Mouse (Mus musculus): ENCODE results near the gene Suox. TPM values are rescaled to one million over a fixed set of nuclear protein-coding genes. Genes with fewer than 3 reads are reported as not detected.
"Not testable (repeated sequence)": the region's sequence is repeated elsewhere in the genome, so short reads cannot be mapped to it uniquely, and the experiment has no call there.

The Suox gene
- polyA plus RNA-seq (2012; rRNA removed) (17.0 and 17.7 TPM in 2 replicates), polyA plus RNA-seq (2014; fragmentation: Nextera tagmentation; extraction: Ambion mirVana) (13.1 and 16.3 TPM in 2 replicates)

GRCm38 (mm10) chr10:128673763-128674468 is at the start of gene Suox:
Gene Suox (minus strand): TSS chr10:128674073.
- peak; percentile 57; the same call in 1 of the 2 replicates for TF ChIP-seq POLR2A (IDR thresholded peaks at IDR 0.05; ENCODE audit: borderline replicate concordance, extremely low read depth, insufficient read depth, insufficient read length)
- peak; percentile 93 for ATAC-seq (ENCODE audit: low FRiP score, low read depth)
- H3K4me2 ChIP-seq (replicated peaks; ENCODE audit: low read depth, low read length, severe bottlenecking), result peak within 1 kb of the TSS; percentile 96
- H3K9ac ChIP-seq (ENCODE audit: low read depth, low read length, severe bottlenecking), result peak within 1 kb of the TSS; percentile 62
- peak within 1 kb of the TSS; percentile 67 for H3K4me3 ChIP-seq (replicated peaks; ENCODE audit: low read length)
- peaks cover 7% of the 10 kb centered on the region for H3K4me1 ChIP-seq (ENCODE audit: control insufficient read depth, insufficient read depth, low read length)
- under 1% methylated on average over 54 of the region's 60 CpGs for WGBS
- no peaks in the 10 kb centered on the region for H3K27me3 ChIP-seq (ENCODE audit: control insufficient read depth, insufficient read depth, low read length)
- H3K36me3 ChIP-seq (ENCODE audit: control insufficient read depth, insufficient read depth, low read length), result peaks cover 9% of the 10 kb centered on the region
- no peaks in the 10 kb centered on the region for H3K9me3 ChIP-seq (ENCODE audit: control insufficient read depth, low read length)
- H3K27ac ChIP-seq (replicated peaks; ENCODE audit: low read depth, low read length), result 0 out of 2 replicates have a peak within 1 kb of the TSS, but pooled peaks have one; percentile 7
- DNase-seq (ENCODE audit: low spot score), result peak; percentile 87

GRCm38 (mm10) chr10:128715559-128716537 is 42.0 kb upstream of the Suox start:
- DNase-seq (ENCODE audit: low spot score) (no peak), ATAC-seq (ENCODE audit: low FRiP score, low read depth) (no peak)
- H3K9me3 ChIP-seq (ENCODE audit: control insufficient read depth, low read length), result no peaks in the 10 kb centered on the region
- no peaks in the 10 kb centered on the region for H3K4me1 ChIP-seq (ENCODE audit: control insufficient read depth, insufficient read depth, low read length)
- no peak overlapping the region for H3K4me3 ChIP-seq (replicated peaks; ENCODE audit: low read length)
- 89% methylated on average over 19 of the region's 19 CpGs for WGBS
- TF ChIP-seq POLR2A (IDR thresholded peaks at IDR 0.05; ENCODE audit: borderline replicate concordance, extremely low read depth, insufficient read depth, insufficient read length), result no peak
- no peaks in the 10 kb centered on the region for H3K27me3 ChIP-seq (ENCODE audit: control insufficient read depth, insufficient read depth, low read length)
- no peaks in the 10 kb centered on the region for H3K36me3 ChIP-seq (ENCODE audit: control insufficient read depth, insufficient read depth, low read length)
- H3K27ac ChIP-seq (replicated peaks; ENCODE audit: low read depth, low read length), result no peak overlapping the region
- no peak overlapping the region for H3K9ac ChIP-seq (ENCODE audit: low read depth, low read length, severe bottlenecking)
- no peak overlapping the region for H3K4me2 ChIP-seq (replicated peaks; ENCODE audit: low read depth, low read length, severe bottlenecking)

GRCm38 (mm10) chr10:128711318-128711717 is 37.4 kb upstream of the Suox start:
- not testable (repeated sequence) for H3K27ac ChIP-seq (replicated peaks; ENCODE audit: low read depth, low read length); H3K4me1 ChIP-seq (ENCODE audit: control insufficient read depth, insufficient read depth, low read length); H3K9me3 ChIP-seq (ENCODE audit: control insufficient read depth, low read length); DNase-seq (ENCODE audit: low spot score); H3K9ac ChIP-seq (ENCODE audit: low read depth, low read length, severe bottlenecking); ATAC-seq (ENCODE audit: low FRiP score, low read depth); H3K4me2 ChIP-seq (replicated peaks; ENCODE audit: low read depth, low read length, severe bottlenecking); H3K27me3 ChIP-seq (ENCODE audit: control insufficient read depth, insufficient read depth, low read length); H3K36me3 ChIP-seq (ENCODE audit: control insufficient read depth, insufficient read depth, low read length); H3K4me3 ChIP-seq (replicated peaks; ENCODE audit: low read length)
- WGBS, result 93% methylated on average over 7 of the region's 7 CpGs

GRCm38 (mm10) chr10:128705317-128705693 is 31.4 kb upstream of the Suox start:
- DNase-seq (ENCODE audit: low spot score), result no peak
- peak overlapping the region; percentile 77 for H3K27ac ChIP-seq (replicated peaks; ENCODE audit: low read depth, low read length)
- ATAC-seq (ENCODE audit: low FRiP score, low read depth), result peak; percentile 18
- H3K9me3 ChIP-seq (ENCODE audit: control insufficient read depth, low read length), result no peaks in the 10 kb centered on the region
- peak overlapping the region; percentile 63 for H3K4me2 ChIP-seq (replicated peaks; ENCODE audit: low read depth, low read length, severe bottlenecking)
- peak overlapping the region; percentile 31; the same call in 1 of the 2 replicates for H3K9ac ChIP-seq (ENCODE audit: low read depth, low read length, severe bottlenecking)
- no peaks in the 10 kb centered on the region for H3K27me3 ChIP-seq (ENCODE audit: control insufficient read depth, insufficient read depth, low read length)
- WGBS, result 14% methylated on average over 11 of the region's 11 CpGs
- TF ChIP-seq POLR2A (IDR thresholded peaks at IDR 0.05; ENCODE audit: borderline replicate concordance, extremely low read depth, insufficient read depth, insufficient read length), result no peak
- H3K36me3 ChIP-seq (ENCODE audit: control insufficient read depth, insufficient read depth, low read length), result peaks cover 31% of the 10 kb centered on the region
- peak overlapping the region; percentile 66 for H3K4me3 ChIP-seq (replicated peaks; ENCODE audit: low read length)
- peaks cover 7% of the 10 kb centered on the region for H3K4me1 ChIP-seq (ENCODE audit: control insufficient read depth, insufficient read depth, low read length)
